Mouse (Mus musculus) heart, adult 2 months (tissue): Measurements from ENCODE around the gene Calhm2.

Experiments
- CTCF ChIP-seq: fragments of 200-600 bp; IDR thresholded peaks from 2 replicates; pipeline ENCODE4 v1.8.1; 2022; ENCODE audit warnings: antibody characterized with exemption, mild to moderate bottlenecking, moderate library complexity
- EP300 ChIP-seq: fragments of 200-500 bp; IDR thresholded peaks from 2 replicates; pipeline ENCODE4 v1.6.1; 2011; ENCODE audit warnings: low read depth, low read length, control low read depth; ENCODE audit not compliant: insufficient read depth
- POLR2A ChIP-seq: fragments of 200-500 bp; IDR thresholded peaks from 2 replicates; pipeline ENCODE4 v1.6.1; 2011; ENCODE audit warnings: mild to moderate bottlenecking, low read depth, low read length, control low read depth; ENCODE audit not compliant: insufficient read depth

DNA sequence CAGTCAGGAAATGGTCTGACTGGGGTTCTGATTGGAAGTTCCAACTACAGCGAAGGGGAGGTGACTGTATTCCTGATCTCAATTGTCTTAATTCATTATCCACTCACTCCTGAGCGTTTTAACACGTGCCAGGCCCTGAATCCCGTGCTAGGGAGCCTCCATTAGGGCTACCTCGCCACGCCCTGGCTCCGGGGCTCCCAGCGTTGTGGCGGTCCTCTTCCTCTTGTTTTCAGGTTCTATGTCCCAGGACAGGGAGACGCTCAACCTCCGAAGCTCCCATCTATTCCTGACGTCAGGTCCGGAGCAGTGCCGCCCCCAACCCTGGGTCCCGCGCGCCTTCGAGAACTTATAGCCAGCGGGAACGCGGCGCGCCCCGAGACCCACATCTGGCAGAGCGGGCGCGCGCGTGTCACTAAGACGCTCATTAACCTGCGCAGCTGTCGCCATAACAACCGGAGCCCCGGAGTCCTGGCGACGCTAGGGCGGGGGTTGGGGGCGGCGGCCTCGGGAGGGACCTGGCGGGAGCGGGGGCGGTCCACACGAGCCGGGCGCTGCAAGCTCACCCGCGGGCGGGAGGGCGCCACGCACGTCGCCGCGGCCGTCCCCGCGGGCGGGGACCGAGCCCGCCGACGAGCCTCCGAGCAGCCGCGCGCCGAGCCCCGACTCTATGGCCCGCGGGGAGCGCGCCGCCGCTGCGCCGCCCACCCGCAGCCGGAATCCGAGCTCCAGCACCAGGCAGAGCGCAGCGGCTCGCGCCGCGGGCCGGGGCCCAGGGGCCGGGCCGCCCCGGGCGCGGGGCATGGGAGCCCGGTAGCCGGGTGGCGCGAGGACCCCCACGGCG, 40.6 kb upstream of the Calhm2 start, which contains the start of gene Neurl1a:
- TF ChIP-seq CTCF (no peak), POLR2A (no peak), EP300 (no peak)
